Mouse (Mus musculus): Measurements from ENCODE around the gene Ccdc163.
"Not testable (repeated sequence)": the region's sequence is repeated elsewhere in the genome, so short reads cannot be mapped to it uniquely, and the experiment has no call there.

Gene Ccdc163

DNA sequence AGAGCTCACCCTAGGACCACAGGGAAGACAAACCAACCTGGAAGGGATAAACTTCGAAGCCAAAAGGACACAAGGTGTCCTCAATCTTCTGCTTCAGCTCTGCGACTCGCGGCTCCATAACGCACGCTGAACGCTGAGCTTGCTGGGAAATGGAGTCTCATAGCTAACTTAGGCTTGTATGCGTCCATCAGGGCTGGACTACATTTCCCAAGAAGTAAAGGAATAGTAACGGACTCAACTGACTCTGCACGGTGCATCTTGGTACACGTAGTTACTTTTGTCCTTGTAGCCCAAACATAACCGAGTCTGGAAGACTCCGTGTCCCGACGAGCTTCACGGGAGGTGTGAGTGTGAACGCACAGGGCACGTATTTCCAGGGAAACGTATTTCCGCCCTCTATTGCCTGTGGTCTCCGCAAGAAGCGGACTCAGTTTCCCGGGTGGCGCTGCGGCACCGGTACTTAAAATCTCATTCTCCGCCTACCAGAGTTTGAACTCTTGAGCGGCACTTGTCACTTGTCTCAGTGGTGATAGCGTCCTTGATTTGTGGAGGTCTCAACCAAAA, at the start of gene Ccdc163, which contains the start of gene Mmachc:
Gene Ccdc163, plus strand, starts transcription at position 309 of the 564 bp plus-strand sequence.
Gene Mmachc, minus strand, starts transcription at position 206 of the 564 bp plus-strand sequence.
- DNase-seq (ENCODE audit: low spot score in 2 of 2): peak; percentile 78 to 89

DNA sequence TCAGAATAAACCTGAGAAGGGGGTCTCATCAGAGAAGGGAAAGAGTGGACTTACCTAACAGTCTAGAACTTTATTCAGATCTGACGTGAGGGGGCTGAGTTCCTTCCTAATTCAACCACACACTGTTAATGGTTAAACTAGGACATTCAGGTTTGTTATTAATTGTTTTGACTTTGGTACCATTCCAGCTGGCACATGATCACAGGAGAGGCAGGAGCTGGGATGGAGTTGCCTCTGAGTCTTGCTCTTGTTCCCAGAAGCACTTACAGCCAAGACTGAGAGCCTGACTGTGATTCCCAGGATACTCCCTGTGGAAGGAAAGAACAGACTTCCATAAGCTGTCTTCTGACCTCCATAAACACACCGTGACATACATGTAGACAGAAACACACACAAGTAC, 48.8 kb upstream of the Ccdc163 start:
- no peak for DNase-seq (ENCODE audit: low spot score in 2 of 2)

DNA sequence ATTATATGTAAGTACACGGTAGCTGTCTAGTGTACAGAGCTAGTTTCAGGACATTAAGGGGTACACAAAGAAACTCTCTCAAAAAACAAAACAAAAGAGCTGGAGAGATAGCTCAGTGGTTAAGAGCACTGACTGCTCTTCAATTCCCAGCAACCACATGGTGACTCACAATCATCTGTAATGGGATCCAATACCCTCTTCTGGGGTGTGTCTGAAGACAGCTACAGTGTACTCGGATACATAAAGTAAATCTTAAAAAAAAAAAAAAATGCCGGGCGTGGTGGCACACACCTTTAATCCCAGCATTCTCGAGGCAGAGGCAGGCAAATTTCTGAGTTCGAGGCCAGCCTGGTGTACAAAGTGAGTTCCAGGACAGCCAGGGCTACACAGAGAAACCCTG, 48.4 kb upstream of the Ccdc163 start:
- DNase-seq (ENCODE audit: low spot score in 2 of 2): not testable (repeated sequence)

DNA sequence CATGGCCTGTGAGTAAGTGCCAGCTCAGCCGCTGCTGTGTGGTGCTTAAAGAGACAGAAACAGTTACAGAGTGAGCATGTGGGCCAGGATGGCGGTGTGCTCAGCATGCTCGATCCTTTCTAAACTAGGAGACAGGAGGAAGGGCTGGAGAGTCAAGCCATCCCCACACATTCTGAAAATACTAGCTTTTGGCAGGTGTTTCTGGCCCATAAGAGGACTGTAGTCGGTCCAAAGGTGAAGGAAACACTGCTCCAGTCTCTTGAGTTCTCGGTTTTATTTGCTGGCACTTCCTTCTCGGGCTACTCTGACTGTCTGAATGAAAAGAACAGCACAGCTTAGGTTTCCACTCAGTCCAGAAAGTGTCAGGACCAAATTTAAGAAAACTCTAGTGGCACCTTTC, 47.5 kb upstream of the Ccdc163 start:
- DNase-seq (ENCODE audit: low spot score in 2 of 2): no peak

DNA sequence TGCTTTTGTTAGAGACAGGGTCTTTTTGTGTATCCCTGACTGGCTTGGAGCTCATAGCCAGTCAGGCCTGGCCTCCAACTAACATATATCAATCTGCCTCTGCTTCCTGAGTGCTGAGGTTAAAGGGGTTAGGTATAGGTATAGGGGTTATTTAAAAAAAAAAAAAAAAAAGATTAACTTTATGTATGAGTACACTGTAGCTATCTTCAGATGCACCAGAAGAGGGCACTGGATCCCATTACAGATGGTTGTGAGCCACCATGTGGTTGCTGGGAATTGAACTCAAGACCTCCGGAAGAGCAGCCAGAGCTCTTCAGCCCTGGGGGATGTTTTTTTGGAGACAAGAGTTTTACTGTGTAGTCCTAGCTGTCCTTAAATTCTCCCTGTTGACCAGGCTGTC, 46.3 kb upstream of the Ccdc163 start:
- no peak for DNase-seq (ENCODE audit: low spot score in 2 of 2)

DNA sequence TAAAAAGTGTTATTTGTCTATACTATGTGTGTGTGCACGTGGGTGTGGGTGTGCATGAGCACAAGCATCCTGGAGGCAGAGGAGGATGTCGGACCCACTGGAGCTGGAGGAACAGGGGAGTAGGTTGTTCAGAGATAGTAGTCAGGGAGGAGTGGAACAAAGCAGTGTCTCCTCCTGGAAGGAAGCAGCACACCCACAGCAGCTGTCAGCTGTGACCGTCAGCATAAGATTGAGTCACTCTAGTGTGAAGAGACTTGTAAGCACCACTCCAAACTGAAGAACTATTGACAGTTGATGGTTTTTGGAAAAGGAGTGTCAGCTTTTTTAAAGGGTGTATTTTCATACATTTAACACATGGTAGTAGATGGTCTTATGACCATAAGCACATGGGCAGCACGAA, 41.7 kb upstream of the Ccdc163 start:
- no peak for DNase-seq (ENCODE audit: low spot score in 2 of 2)

DNA sequence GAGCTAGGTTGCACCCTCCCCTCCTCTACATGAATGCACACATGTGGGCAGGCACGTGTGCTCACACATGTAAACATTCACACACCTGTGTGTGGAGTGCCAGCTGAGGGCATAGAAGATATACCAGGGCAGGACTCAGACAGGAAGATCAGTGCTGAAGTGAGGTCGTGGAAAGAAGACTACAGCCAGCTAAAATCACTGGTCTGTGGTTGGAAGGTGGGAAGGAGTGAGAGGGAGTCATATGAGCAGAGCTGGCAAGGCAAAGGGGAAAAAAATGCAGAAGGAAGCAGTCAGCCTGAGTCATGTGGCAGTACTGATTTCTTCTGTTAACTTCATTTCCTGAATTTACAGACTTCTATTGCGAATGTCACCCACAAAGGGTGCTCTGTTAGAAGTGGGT, 40.2 kb upstream of the Ccdc163 start:
- DNase-seq (ENCODE audit: low spot score in 2 of 2): no peak

DNA sequence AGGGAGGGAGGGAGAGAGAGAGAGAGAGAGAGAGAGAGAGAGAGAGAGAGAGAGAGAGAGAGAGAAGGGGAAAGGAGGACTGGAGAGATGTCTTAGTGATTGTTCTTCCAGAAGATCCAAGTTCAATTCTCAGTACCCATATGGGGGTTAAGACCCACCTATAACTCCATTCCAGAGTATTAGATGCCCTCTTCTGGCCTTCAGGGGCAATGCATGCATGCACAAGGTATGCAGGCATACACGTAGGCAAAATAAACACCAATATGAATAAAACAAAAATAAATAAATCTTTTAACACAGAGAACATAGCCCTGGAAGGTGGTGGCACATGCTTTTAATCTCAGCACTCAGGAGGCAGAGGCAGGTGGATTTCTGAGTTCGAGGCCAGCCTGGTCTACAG, 39.0 kb upstream of the Ccdc163 start:
- no peak for DNase-seq (ENCODE audit: low spot score in 2 of 2)

DNA sequence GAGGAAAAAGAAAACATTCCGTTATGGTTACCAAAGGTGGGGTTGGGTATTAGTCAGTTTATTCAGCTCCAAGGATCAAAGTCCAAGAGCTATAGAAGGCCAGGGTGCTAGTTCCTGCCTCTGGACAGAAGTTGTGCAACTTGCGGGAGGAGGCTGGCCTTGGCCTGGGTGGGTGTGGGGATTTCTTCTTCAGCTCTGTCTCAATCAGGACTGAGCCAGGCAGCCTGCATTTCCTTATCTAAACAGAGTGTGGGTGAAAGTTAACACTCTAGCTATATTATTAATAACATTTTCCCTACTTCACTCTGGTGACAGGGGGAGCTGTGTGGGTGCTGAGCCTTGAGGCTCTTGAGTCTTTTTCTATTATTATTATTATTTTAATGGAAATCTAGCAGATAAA, 35.5 kb upstream of the Ccdc163 start:
- DNase-seq (ENCODE audit: low spot score in 2 of 2): no peak

DNA sequence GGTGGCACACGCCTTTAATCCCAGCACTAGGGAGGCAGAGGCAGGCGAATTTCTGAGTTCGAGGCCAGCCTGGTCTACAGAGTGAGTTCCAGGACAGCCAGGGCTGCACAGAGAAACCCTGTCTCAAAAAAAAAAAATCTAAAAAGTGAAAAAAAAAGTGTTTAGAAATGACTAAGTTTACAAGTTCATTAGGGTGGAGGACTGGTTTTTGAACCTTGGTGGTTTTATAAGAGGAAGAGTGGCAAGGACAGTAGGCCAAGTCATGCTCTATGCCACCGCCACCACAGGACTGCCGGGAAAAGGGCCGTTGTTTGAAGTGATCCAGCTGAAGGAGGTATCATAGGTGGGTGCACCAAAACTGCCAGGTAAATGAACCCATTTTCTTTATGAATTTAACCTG, 33.5 kb upstream of the Ccdc163 start:
- not testable (repeated sequence) for DNase-seq (ENCODE audit: low spot score in 2 of 2)

DNA sequence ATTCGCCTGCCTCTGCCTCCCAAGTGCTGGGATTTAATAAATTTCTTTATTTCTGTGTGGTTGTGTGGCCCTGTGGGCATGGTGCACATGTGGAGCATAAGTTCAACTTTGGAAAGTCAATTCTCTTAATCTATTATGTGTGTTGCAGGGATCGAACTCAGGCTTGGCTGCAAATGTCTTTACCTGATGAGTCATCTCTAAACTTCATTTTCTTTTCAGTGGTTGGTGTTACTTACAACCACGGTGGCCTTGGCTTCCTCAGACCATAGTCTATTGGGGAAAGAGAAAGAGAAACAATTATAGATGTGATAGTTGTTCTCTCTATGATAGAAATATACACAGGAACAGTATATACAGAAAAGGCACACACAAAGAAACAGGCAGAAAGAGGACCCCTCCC, 32.3 kb upstream of the Ccdc163 start:
- DNase-seq (ENCODE audit: low spot score in 2 of 2): no peak

DNA sequence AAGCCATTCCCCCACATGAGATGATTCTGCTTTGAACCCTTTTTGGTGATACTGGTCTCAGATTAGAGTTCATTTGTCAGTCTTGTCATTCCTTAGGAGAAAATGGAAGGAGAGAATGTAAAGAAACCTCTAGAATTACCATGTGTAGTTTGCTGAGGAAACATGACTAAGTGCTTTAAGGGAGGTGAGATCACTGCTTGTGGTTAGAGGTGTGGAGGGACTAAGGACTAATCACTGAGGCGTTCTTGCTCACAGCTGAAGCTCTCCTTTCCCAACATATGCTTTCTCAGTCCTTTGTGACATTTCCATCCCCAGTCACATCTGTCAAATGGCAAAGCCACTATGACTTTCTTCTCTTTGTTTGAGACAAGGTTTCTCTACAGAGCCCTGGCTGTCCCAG, 30.5 kb upstream of the Ccdc163 start:
- no peak for DNase-seq (ENCODE audit: low spot score in 2 of 2)

DNA sequence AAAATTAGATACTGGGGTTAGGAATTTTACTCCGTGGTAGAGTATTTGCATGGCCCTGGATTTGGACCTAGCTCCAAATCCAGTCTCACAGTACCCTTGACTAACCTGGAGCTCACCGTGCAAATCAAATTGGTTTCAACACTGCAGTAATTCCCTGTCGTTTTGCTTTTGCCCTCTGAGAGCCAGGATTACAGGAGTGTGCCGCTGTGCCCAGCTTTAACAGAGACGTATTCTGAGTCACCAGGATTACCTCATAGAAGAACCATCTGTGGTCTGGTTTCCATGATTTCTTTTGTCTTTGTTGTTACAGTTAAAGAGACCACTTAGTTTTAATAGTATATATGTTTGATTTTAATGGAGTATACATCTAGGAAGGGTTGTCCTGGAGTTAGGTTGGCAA, 29.2 kb upstream of the Ccdc163 start:
- no peak for DNase-seq (ENCODE audit: low spot score in 2 of 2)

DNA sequence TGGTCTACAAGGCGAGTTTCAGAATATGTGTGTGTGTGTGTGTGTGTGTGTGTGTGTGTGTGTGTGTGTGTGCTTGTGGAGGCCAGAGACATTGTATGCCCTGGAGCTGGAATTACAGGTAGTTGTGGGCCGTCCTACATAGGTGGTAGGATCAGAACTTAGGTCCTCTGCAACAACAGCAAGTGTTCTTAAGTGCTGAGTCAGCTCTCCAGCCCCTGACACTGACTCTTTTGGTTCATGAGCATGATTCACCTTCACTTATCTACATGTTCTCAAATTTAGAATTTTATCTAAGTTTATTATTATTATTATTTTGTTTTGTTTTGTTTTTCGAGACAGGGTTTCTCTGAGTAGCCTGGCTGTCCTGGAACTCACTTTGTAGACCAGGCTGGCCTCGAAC, 27.8 kb upstream of the Ccdc163 start:
- not testable (repeated sequence) for DNase-seq (ENCODE audit: low spot score in 2 of 2)

DNA sequence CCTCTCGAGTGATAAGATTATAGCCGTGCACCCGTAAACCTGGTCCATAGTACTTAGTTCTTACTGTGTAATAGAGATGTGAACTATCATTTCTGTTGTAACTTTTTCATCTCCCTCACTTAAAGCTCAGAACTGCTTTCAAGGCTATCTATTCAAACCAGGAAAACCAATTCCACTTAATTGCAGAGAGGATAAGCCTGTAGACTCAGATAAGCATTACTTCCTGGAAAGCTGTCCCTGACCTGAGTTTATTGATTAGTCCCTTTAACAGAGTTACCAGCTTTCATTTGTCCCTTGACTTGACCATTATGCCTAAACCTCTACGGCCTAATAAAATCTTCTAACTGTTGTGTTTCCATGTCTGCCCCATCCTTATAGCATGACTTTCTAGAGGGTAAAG, 24.4 kb upstream of the Ccdc163 start:
- DNase-seq (ENCODE audit: low spot score in 2 of 2): no peak

DNA sequence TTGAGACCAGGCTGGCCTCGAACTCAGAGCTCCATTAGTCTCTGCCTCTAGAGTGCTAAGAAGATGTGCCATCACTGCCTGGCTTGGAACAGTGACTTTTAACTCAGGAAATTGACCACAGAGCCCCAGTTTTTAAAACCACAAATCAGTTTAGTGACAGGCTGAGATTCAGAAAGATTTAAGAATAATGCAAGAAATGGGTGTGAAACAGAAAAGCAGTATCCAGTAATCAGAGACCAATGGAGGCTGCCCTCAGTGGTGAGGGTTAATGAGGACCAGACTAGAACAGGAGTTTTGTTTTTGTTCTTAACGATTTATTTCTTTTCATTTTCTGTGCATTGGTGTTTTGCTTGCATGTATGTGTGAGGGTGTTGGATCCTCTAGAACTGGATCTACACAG, 23.6 kb upstream of the Ccdc163 start:
- no peak for DNase-seq (ENCODE audit: low spot score in 2 of 2)

DNA sequence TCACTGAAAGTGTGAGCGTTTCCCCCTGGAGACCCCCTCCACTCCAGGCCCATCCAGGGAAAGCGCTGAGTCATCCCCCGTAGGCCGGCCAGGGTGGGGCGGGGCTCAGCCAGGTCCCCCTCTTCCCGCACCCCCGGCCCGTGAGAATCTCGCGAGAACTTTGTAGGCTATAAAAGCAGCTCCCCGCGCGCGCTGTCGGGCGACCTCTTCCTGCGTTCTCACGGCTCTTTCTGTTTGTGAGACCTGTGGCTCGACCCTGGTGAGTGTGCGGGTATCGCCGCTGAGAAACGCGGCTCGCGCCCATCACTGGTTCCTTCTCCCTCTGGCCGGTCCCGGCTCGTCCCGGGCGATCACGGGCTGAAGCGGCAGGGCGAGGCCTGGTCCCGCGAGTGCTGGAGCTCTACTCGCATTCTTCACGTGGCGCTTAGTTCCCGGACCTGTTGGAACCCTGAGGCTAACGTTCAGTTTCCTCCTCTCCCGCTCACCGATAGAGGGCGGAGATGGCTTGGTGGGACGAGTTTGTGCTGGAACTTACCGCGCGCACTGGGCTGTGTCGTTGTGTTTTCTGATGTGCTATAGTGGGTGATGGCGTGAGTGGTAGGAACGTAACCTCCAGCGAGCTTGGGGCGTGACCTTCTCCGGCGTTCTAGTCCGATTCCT, 22.8 kb upstream of the Ccdc163 start, which contains the start of gene Prdx1:
Gene Prdx1, plus strand, starts transcription at position 143 of the 660 bp plus-strand sequence.
- DNase-seq (ENCODE audit: low spot score in 2 of 2): peak; percentile 90

DNA sequence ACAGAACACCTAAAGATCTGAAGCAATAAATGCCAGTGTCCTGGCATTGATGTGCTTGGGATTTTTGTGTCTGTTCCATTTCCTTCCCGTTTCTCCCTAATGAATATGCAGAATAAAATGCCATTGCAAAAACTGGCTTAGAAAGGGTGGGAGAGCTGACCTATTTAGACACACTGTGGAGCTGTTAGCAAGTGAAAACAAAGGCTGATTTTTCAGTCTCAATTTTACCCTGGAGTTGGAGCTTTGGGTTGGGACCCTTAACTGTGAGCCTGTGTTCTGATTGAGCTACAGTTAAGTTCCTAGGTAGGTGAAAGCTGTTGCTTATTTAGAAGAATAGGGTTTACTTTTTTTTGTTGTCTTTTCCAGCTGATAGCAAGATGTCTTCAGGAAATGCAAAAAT, 21.3 kb upstream of the Ccdc163 start:
- no peak for DNase-seq (ENCODE audit: low spot score in 2 of 2)

DNA sequence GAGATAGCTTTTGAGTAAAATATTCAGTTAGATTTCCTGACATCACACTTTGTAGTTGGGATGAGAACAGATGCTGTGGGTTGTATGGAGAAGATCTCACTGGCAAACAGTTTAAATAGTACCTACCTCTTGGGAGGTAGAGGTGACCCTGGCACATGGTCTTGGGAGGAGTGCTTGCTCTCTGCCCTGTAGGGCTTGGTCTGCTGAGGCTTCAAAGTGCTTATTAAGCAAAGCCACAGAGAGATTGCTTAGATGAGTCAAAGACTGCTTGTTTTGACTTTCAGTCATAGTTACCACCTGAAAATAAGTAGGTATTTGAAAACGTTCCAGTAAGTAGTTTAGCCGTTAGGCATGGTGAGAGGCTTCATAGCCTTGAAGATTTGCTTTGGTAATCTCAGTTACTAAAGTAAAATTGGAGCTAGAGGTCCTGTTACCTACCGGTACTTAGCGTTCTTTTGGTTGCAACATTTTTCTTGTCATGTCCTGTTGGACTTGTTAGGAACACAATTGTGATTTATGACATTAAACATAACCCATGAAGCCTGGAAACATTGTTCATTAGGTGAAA, 18.9 kb upstream of the Ccdc163 start:
- no peak for DNase-seq (ENCODE audit: low spot score in 2 of 2)

DNA sequence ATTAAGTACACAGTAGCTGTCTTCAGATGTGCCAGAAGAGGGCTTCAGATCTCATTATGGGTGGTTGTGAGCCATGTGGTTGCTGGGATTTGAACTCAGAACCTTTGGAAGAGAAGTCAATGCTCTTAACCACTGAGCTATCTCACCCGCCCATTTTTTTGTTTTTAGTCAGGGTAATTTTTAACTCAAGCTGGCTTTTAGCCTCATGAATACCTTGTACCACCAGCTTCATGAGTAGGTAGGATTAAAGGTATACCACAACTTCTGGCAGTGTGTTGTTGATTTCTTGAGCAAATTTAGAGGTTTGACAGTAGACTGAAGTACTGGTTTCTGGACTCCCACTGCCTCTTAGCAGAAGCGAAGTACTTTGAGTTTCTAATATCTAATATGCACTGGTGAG, 16.2 kb upstream of the Ccdc163 start:
- no peak for DNase-seq (ENCODE audit: low spot score in 2 of 2)

DNA sequence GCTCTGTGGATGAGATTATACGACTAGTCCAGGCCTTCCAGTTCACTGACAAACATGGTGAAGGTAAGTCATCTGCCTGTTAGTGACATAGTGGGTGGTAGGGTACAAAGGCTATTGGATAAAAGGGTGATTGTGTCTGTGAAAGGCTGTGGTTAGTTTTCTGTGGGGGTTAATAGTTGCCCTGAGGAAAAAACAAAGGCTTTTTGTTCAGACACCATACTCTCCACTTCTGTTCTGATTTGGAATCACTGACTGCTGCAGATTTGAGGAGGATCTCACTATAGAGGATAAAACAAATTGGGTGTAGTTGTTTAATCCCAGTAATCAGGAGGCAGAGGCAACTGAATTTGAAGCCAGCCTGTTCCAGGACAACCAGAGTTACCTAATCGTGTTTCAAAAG, 14.5 kb upstream of the Ccdc163 start:
- DNase-seq (ENCODE audit: low spot score in 2 of 2): no peak

DNA sequence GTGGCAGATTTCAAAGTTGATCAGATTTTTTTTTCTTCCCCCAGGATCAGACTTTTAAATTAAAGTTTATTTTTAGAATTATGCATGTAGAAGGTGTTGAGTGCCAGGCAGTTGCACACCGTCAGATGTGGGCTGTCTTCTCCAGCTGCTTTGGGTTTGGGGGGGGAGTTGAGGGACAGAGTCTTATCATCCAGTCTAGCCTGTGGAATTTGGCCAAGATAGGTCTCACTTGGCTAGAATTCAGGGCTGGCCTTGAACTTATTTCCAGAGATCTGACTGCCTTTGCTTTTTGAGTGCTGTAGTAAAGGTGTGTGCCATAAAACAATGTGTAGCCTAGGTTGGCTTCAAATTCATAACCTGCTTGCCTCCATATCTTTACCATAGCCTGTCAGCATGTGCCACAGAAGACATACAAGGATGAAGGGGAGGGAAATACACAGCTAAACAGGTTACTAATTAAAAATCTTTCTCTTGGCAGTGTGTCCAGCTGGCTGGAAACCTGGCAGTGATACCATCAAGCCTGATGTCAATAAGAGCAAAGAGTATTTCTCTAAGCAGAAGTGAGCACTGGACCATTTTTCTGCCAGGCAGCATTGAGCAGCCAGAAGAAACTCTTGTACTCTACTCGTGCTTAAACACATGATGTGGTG, 9.5 kb upstream of the Ccdc163 start:
- no peak for DNase-seq (ENCODE audit: low spot score in 2 of 2)

DNA sequence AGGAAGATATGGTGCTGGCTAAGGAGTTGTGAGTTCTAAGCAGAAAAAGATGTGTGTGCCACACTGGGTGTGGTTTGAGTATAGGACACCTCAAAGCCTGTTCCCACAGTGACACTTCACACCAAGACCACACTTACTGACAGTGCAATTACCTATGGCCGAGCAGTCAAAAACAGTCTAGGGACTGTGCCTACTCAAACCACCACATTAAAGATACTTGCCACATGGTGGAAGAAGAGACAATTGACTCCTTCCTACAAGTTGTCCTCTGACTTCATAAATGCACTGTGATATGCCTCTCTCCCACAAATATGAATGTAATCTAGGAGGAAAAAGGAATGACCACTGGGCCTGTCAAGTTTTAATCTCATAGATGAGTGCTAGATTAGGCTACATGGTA, 7.3 kb upstream of the Ccdc163 start:
- DNase-seq (ENCODE audit: low spot score in 2 of 2): no peak
